Mouse (Mus musculus): ENCODE data around the gene Rad17. TPM values are rescaled to one million over a fixed set of nuclear protein-coding genes. Genes with fewer than 3 reads are reported as not detected.

Gene Rad17
- polyA plus RNA-seq (2012; rRNA removed) = 8.9 and 10.1 TPM in 2 replicates

DNA sequence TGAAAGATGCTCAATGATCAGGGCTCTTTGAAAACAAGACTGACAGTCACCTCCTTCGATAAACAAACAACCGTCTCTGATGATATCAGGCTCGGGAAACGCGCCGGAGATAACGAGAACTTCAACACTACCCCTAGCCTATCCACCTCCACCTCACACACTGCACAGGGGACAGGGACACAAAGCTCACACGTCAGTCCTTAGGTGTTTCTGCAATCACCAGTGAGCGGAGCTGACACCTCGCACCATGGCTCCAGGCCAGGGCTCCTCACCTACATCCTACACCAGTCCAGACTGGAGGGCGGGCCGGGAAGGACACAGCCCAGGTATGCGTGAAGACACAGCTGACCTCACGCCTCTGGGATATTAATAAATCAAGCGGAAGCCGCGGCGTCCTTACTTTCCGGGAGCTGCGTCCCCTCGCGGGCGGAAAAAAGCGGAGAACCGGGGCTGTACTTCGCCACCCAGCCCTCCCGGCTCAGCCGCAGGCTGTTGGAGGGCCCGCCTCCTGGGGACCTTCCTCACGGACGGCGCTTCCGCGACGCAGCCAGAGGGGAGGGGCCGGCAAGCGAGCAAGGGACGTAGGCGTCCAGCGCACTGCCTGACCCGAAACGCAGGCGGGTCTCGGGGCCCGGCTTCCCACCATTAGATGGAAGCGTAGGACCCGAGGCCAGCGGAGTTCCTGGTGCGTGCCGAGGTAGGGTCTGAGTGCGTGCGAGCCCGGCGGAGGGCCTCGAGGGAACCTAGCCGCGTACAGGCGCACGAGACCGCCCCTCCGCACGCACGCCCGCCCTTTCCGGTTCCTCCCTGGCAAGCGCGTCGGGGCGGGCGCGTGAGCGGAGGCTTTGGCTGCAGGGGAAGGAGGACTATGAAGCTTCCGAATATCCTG lies at the start of gene Rad17, which contains the start of gene Ak6:
TSS of gene Rad17 (minus strand) at position 502 of the 889 bp plus-strand sequence.
TSS of gene Ak6 (plus strand) at position 430 of the 889 bp plus-strand sequence.

DNA sequence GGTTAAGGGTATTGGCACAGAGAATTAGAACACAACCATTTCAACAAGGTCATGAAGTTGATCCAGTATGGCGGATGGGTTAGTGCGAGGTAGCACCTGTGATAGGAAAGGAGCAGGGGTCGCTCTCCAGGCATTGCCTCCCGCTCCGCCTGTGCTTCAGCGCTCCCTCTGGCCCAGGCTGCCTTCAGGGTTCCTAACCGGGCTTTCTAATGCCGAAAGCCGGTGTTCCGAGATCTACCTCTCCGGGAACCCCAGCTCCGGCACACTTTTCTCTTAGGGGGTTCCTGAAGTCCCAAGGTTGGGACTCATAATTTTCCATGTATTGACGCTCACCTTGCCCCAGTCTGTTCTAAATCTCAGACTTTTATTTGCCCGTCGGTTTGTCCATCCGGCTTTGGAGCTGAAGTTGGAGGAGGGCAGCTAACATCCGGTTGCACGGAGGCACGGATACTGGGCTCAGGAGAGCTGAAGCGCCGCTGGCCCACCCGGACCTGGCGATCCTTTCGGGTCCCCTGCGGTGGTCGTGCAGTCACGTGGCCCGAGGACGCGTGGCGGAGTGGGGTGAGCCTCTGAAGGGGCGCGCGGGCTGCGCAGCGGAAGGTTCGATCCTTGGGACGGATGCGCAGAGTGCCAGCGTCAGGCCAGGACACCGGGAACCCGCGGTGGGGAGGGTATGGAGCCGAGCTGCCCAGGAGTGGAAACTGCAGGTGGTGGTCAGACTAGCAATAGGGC lies 18.6 kb upstream of the Rad17 start, which contains the start of gene Ccdc125:
TSS of gene Ccdc125 (plus strand) at position 427 of the 732 bp plus-strand sequence.

DNA sequence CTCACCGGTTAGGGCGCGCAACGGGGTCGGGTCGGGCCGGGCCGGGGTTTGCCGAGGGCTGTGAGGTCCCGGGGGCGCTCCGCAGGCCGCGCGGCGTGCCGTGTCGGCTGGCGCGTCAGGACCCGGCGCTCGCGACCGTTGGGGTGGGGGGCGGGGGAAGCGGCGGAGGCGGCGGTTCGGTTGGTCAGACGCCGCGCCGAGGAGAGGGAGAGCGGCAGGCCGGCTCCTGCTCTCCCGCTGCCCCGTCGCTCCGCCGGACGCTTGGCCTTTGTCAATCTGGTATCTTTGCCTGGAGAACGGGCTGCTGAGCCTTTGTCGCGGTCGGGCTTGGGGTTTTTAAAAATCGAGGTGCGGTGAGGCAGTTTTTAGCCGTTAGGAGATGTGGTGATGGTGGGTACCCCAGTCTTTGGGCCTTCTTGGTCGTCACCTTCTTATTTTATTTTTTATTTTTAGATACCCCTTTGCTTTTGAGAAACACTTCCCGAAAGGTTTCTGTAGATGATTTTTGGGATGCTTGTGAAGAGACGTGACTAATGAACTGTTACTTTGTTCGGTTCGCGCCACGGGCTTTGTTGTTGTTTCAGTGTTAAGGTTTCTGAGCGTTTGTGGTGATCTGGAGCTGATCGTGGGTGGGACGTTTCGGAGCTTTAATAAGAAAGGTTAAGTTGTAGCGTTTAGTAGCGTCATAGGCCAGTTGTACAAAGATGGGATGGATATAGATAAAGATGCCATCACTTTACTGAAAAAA lies 762 bp upstream of the Rad17 start, which contains the start of gene Taf9:
TSS of gene Taf9 (plus strand) at position 141 of the 748 bp plus-strand sequence.

DNA sequence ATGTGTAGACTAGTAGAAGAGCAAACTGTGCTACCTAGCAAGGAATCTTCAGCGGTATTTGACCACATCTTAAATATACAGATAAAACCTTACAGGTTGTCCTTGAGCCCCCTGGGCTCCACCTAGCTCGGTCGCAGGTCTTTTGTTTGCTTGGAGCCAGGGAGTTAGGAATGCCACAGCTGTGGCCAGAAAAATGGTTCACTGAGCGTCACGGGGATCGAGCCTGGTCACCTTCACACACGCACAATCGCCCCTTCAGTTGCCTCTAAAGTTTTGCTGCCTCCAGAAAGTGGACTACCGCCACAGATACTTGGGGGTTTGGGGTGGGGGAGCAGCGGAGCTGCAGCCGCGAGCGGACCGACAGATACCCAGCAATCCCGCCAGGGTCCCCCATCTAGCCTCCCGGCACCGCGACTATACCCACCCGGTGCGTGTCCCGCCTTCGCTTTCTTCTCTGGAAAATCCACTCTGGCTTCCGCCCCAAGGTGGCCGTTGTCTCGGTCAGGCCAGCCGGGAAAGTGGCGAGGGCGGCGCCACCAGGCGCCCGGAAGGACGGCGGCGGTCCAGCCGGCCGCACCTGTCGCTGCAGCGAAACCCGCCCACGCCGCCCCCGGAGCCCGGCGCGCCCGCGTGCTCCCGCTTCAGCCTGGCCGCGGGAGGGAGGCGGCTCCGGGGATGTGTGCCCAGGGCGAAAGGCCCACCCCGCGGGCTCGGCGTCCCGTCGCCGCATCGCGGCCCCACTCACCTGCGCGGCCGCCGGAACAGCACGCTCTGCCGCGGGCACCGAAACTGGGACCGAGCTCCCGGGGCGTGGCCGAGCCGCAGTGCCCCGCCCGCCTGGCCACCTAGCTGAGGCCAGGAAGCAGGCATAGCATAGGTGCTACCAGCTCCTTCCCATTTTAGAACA lies 34.4 kb downstream of the Rad17 start, which contains the start of gene Marveld2:
TSS of gene Marveld2 (minus strand) at position 791 of the 907 bp plus-strand sequence.

Other genes starting within 250 kb of the Rad17 start
- gene Naip1, start 198.2 kb downstream of the Rad17 start, polyA plus RNA-seq (2012; rRNA removed) = 0.01 TPM in 1 of 2 replicates, not detected in the other
- 28.1 and 30.8 TPM in 2 replicates for gene Gtf2h2, start 158.5 kb downstream of the Rad17 start, polyA plus RNA-seq (2012; rRNA removed)
- 3.0 and 3.3 TPM in 2 replicates for gene Ocln, start 98.3 kb downstream of the Rad17 start, polyA plus RNA-seq (2012; rRNA removed)
- gene Marveld2, start 34.1 kb downstream of the Rad17 start, polyA plus RNA-seq (2012; rRNA removed) = 3.6 and 4.5 TPM in 2 replicates
- gene Ak6, start 72 bp downstream of the Rad17 start, polyA plus RNA-seq (2012; rRNA removed) = 121 and 132 TPM in 2 replicates
- 9.7 and 10.4 TPM in 2 replicates for gene Taf9, start 528 bp upstream of the Rad17 start, polyA plus RNA-seq (2012; rRNA removed)
- gene Ccdc125, start 18.7 kb upstream of the Rad17 start, polyA plus RNA-seq (2012; rRNA removed) = 4.3 TPM in 2 replicates
- gene Cdk7, start 79.9 kb upstream of the Rad17 start, polyA plus RNA-seq (2012; rRNA removed) = 16.5 and 19.9 TPM in 2 replicates
- 54.7 and 58.2 TPM in 2 replicates for gene Mrps36, start 93.6 kb upstream of the Rad17 start, polyA plus RNA-seq (2012; rRNA removed)
- gene Cenph, start 124.8 kb upstream of the Rad17 start, polyA plus RNA-seq (2012; rRNA removed) = 26.5 and 31.2 TPM in 2 replicates
- 124 and 147 TPM in 2 replicates for gene Ccnb1, start 135.5 kb upstream of the Rad17 start, polyA plus RNA-seq (2012; rRNA removed)
- gene Slc30a5, start 182.4 kb upstream of the Rad17 start, polyA plus RNA-seq (2012; rRNA removed) = 20.1 and 24.1 TPM in 2 replicates